Mouse (Mus musculus): Measurements from ENCODE around the gene Foxn3. TPM values are rescaled to one million over a fixed set of nuclear protein-coding genes. Genes with fewer than 3 reads are reported as not detected.
A peak's percentile ranks its signal among the peaks of the same experiment; 100 is the strongest.

Gene Foxn3
- polyA plus RNA-seq, 1 experiment from 2014 or later: 95.8 TPM

DNA sequence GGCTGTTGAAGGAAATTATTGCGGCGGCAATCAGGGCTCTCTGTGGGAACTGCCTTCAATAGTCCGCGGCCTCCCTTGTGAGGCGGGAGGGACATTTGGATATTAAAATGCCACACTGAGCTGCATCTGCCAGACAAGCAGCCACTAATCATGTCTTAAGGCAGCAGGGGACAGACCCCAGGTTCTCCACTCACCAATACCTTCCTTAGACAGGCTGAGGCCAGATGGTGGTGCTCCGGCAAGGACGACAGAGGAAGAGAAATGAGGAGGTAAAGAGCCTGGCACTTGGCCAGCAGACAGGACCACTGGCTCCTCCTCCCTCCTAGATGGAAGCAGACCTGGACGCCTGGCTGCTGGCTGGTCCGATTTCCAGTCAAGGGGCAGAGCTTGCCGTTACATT is 409.7 kb downstream of the Foxn3 start:
- Histone ChIP-seq H3K9me3 (ENCODE audit: control insufficient read depth, low read length) (no peaks in the 10 kb centered on the region), H3K4me1 (ENCODE audit: control insufficient read depth, insufficient read depth, low read length) (peaks cover 7% of the 10 kb centered on the region; the same call in 1 of the 2 replicates), H3K4me2 (ENCODE audit: low read depth, low read length) (peak overlapping the region; percentile 28; the same call in 1 of the 2 replicates), H3K27ac (ENCODE audit: low read depth, low read length) (0 out of 2 replicates have a peak overlapping the region, but pooled peaks have one; percentile 2), H3K9ac (replicated peaks; ENCODE audit: low read depth, low read length) (no peak overlapping the region; the same call in 1 of the 2 replicates), H3K27me3 (ENCODE audit: control insufficient read depth, insufficient read depth, low read length) (no peaks in the 10 kb centered on the region), H3K36me3 (ENCODE audit: control insufficient read depth, insufficient read depth, low read length) (no peaks in the 10 kb centered on the region), H3K4me3 (ENCODE audit: low read depth, low read length) (no peak overlapping the region)
- 16% methylated on average over 10 of the region's 10 CpGs for WGBS
- peak; percentile 61; the same call in 1 of the 2 replicates for ATAC-seq (ENCODE audit: low read depth)

DNA sequence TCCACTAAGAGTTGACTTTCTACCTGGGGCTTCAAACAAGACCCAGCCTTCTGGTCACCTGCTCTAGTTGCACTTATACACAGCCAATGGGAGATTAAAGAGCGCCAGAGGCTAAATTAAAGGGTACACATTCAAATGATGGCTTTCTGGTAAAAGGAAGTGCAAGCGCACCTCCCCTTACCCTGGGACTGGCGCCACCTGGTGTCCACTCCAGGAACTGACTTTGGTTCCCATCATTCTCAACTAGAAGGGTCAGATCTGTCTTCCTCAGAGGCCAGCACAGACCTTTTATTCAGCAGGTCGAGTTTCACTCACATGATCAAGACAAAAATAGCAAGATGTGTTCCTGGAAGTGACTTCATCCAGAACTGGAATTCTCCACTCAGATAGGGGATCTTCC is 413.3 kb downstream of the Foxn3 start:
- H3K27ac ChIP-seq (ENCODE audit: low read depth, low read length): no peak overlapping the region
- no peak overlapping the region for H3K4me3 ChIP-seq (ENCODE audit: low read depth, low read length)
- no peaks in the 10 kb centered on the region for H3K27me3 ChIP-seq (ENCODE audit: control insufficient read depth, insufficient read depth, low read length)
- H3K9me3 ChIP-seq (ENCODE audit: control insufficient read depth, low read length): no peaks in the 10 kb centered on the region
- WGBS: 46% methylated on average over 4 of the region's 4 CpGs
- H3K4me2 ChIP-seq (ENCODE audit: low read depth, low read length): no peak overlapping the region
- no peak for ATAC-seq (ENCODE audit: low read depth)
- H3K4me1 ChIP-seq (ENCODE audit: control insufficient read depth, insufficient read depth, low read length): peaks cover 7% of the 10 kb centered on the region; the same call in 1 of the 2 replicates
- H3K36me3 ChIP-seq (ENCODE audit: control insufficient read depth, insufficient read depth, low read length): no peaks in the 10 kb centered on the region
- H3K9ac ChIP-seq (replicated peaks; ENCODE audit: low read depth, low read length): no peak overlapping the region

DNA sequence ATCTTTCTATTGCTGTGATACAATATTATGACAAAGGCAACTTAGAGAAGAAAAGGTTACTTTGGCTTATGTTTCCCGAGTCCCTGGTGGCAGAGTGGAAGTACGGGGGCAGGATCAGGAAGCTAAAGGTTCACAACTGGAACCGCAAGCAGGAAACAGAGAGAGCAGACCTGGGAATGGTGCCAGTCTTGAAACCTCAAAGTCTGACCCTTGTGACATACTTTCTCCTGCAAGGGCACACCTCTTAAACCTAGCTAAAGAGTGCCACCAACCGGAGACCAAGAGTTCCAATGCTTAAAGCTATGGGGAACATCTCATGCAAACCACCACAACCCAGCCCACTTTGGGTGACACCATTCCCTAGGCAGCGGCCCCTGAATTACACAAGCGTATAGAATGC is 414.2 kb downstream of the Foxn3 start:
- H3K27me3 ChIP-seq (ENCODE audit: control insufficient read depth, insufficient read depth, low read length): no peaks in the 10 kb centered on the region
- no peak overlapping the region for H3K27ac ChIP-seq (ENCODE audit: low read depth, low read length)
- no peak overlapping the region for H3K4me2 ChIP-seq (ENCODE audit: low read depth, low read length)
- no peaks in the 10 kb centered on the region for H3K36me3 ChIP-seq (ENCODE audit: control insufficient read depth, insufficient read depth, low read length)
- no peak overlapping the region for H3K4me3 ChIP-seq (ENCODE audit: low read depth, low read length)
- WGBS: 96% methylated on average over 6 of the region's 6 CpGs
- no peaks in the 10 kb centered on the region for H3K9me3 ChIP-seq (ENCODE audit: control insufficient read depth, low read length)
- H3K9ac ChIP-seq (replicated peaks; ENCODE audit: low read depth, low read length): no peak overlapping the region
- H3K4me1 ChIP-seq (ENCODE audit: control insufficient read depth, insufficient read depth, low read length): peaks cover 7% of the 10 kb centered on the region; the same call in 1 of the 2 replicates
- ATAC-seq (ENCODE audit: low read depth): no peak
